Mouse (Mus musculus) small intestine, adult 2 months (tissue): Measurements from ENCODE around the gene Nedd9.

Source experiments
- CTCF ChIP-seq: fragments of 200-500 bp; IDR thresholded peaks from 2 replicates; pipeline ENCODE4 v1.5.1; 2012; ENCODE audit warnings: low read depth, mild to moderate bottlenecking, control low read depth, inconsistent platforms, low read length, moderate library complexity, mixed read lengths; ENCODE audit not compliant: insufficient replicate concordance, insufficient read length; ENCODE audit errors: extremely low read depth
- POLR2A ChIP-seq: fragments of 200-500 bp; IDR thresholded peaks from 2 replicates; pipeline ENCODE4 v1.6.1; 2012; ENCODE audit warnings: low read depth, mild to moderate bottlenecking, control low read depth, inconsistent platforms, low read length, moderate library complexity

DNA sequence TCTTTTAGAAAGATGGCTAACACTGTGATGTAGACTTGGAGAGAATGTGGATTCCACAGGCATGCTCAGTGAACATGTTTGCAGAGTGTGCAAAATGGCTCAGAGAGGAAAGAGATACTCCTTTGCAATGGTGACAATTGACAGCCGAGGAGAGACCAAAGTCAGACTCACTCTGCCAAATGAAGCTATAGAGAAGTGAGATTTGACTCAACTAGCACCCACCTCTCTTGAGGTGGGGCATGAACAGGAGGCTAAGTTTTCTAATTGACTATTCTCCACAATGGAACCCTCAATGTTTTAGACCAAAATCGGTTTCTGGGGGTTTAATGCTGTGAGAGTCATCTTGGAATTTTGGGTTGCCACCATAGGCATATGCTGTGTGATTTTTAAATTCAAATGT is 17.8 kb upstream of the Nedd9 start:
- TF ChIP-seq CTCF (no peak), POLR2A (no peak)
